Mouse (Mus musculus): ENCODE measurements around the gene Sult2b1. TPM values are rescaled to one million over a fixed set of nuclear protein-coding genes. Genes with fewer than 3 reads are reported as not detected.
A peak's percentile ranks its signal among the peaks of the same experiment; 100 is the strongest.

Sult2b1 gene
- total and polyA plus RNA-seq, 3 experiments = 0.08 TPM; not detected in 2

DNA sequence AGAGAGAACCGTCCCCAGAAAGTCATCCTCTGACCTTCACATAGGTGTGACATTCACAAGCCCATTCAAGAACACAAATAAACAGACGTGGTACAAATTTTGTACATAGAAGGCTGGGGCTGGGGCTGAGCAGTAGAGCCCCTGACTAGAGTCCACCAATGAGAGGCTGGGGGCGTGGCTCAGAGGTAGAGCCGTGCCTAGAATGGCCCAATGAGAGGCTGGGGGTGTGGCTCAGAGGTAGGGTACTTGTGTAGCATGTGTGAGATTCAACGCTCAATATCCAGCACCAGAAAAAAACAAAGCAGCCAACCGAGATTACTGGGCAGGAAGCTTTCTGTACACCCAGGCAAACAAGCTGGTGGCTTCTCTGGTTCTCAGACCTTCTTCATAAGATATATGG lies 28.8 kb downstream of the Sult2b1 start:
- Histone ChIP-seq H3K4me3 (no peak overlapping the region), H3K9ac (ENCODE audit: low read depth, low read length) (no peak overlapping the region), H3K27me3 (ENCODE audit: control insufficient read depth, insufficient read depth, low read length) (peaks cover 6% of the 10 kb centered on the region), H3K27ac (no peak overlapping the region), H3K79me2 (replicated peaks; ENCODE audit: control insufficient read depth, insufficient read depth, low read length) (no peaks in the 10 kb centered on the region), H3K36me3 (ENCODE audit: control insufficient read depth, insufficient read depth, low read length) (no peaks in the 10 kb centered on the region), H3K4me1 (ENCODE audit: control insufficient read depth, insufficient read depth, low read length) (no peaks in the 10 kb centered on the region; the same call in 1 of the 2 replicates)
- intact Hi-C loops (cut with DNase I) = no loop called here
- TF ChIP-seq CTCF (IDR thresholded peaks at IDR 0.05) (no peak), EP300 (IDR thresholded peaks at IDR 0.05; ENCODE audit: insufficient read depth, low read depth, low read length) (no peak), POLR2A (IDR thresholded peaks at IDR 0.05; ENCODE audit: insufficient read depth, low read depth, low read length) (no peak)
- DNase-seq = no peak
- 62% methylated on average over 6 of the region's 6 CpGs for WGBS

DNA sequence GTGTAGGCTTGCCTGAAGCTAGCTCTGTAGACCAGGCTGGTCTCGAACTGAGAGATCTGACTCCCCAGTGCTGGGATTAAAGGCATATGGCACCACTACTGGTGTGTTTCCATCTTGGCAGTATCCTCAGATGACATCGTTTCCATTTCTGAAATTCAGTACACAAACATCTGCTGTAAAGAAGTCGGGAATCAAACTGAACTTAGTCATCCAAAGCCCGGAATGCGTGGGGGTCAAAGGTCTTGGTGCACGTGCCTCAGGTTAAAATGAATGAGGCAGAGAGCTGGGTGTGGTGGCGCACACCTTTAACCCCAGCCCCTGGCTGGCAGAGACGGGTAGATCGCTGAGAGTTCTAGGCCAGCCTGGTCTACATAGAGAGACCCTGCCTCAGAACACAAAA lies 34.3 kb downstream of the Sult2b1 start:
- H3K36me3 ChIP-seq (ENCODE audit: control insufficient read depth, insufficient read depth, low read length) = no peaks in the 10 kb centered on the region
- intact Hi-C loops (cut with DNase I) = no loop called here
- H3K9ac ChIP-seq (ENCODE audit: low read depth, low read length) = no peak overlapping the region
- TF ChIP-seq CTCF (IDR thresholded peaks at IDR 0.05) (no peak), EP300 (IDR thresholded peaks at IDR 0.05; ENCODE audit: insufficient read depth, low read depth, low read length) (no peak), POLR2A (IDR thresholded peaks at IDR 0.05; ENCODE audit: insufficient read depth, low read depth, low read length) (no peak)
- H3K27me3 ChIP-seq (ENCODE audit: control insufficient read depth, insufficient read depth, low read length) = no peaks in the 10 kb centered on the region
- DNase-seq = no peak
- 65% methylated on average over 9 of the region's 9 CpGs for WGBS
- H3K27ac ChIP-seq = no peak overlapping the region
- H3K4me1 ChIP-seq (ENCODE audit: control insufficient read depth, insufficient read depth, low read length) = peaks cover 2% of the 10 kb centered on the region; the same call in 1 of the 2 replicates
- no peak overlapping the region for H3K4me3 ChIP-seq
- no peaks in the 10 kb centered on the region for H3K79me2 ChIP-seq (replicated peaks; ENCODE audit: control insufficient read depth, insufficient read depth, low read length)

DNA sequence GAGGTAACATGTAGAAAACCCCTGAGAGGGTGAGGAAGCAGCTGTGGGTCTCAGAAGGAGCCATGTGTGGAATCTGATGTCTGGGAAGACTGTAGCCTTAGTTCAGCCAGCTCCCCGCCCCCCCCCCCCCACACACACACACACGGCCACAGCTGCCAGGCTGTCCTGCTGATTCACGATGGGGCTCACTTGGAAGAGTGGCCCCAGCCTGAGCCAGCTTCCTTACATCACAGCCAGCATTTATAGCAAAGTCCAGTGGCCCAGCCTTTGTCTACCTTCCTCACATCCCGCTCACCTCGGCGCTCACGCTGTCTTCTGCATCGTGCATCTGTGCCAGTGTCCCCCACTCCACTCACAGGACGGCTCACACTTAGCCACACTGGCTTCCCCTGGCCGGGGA lies 35.1 kb downstream of the Sult2b1 start:
- WGBS = 36% methylated on average over 9 of the region's 10 CpGs
- Histone ChIP-seq H3K4me1 (ENCODE audit: control insufficient read depth, insufficient read depth, low read length) (peaks cover 2% of the 10 kb centered on the region; the same call in 1 of the 2 replicates), H3K27me3 (ENCODE audit: control insufficient read depth, insufficient read depth, low read length) (no peaks in the 10 kb centered on the region), H3K27ac (no peak overlapping the region), H3K9ac (ENCODE audit: low read depth, low read length) (no peak overlapping the region), H3K36me3 (ENCODE audit: control insufficient read depth, insufficient read depth, low read length) (no peaks in the 10 kb centered on the region), H3K79me2 (replicated peaks; ENCODE audit: control insufficient read depth, insufficient read depth, low read length) (no peaks in the 10 kb centered on the region), H3K4me3 (no peak overlapping the region)
- intact Hi-C loops (cut with DNase I) = no loop called here
- TF ChIP-seq EP300 (IDR thresholded peaks at IDR 0.05; ENCODE audit: insufficient read depth, low read depth, low read length) (no peak), CTCF (IDR thresholded peaks at IDR 0.05) (no peak), POLR2A (IDR thresholded peaks at IDR 0.05; ENCODE audit: insufficient read depth, low read depth, low read length) (no peak)
- no peak for DNase-seq

DNA sequence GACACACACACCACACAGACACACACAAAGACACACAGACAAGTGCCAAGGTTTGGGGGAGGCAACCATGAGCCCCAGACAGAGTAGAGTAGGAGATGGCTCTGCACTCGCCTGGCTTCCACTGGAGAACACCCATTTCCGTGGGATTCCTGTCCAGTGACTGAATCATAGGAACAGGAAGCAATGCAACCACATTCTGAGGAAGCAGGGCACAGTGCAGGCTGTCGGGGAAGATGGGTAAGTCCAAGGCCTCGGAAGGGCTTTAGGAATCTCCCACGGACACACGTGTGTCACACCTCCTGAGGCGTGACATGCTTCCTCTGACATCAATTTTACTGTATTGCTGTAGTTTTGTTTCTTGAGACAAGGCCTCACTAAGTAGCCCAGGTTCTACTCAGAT lies 36.4 kb downstream of the Sult2b1 start:
- Histone ChIP-seq H3K79me2 (replicated peaks; ENCODE audit: control insufficient read depth, insufficient read depth, low read length) (no peaks in the 10 kb centered on the region), H3K4me3 (no peak overlapping the region), H3K36me3 (ENCODE audit: control insufficient read depth, insufficient read depth, low read length) (no peaks in the 10 kb centered on the region), H3K9ac (ENCODE audit: low read depth, low read length) (no peak overlapping the region), H3K4me1 (ENCODE audit: control insufficient read depth, insufficient read depth, low read length) (peaks cover 2% of the 10 kb centered on the region; the same call in 1 of the 2 replicates), H3K27me3 (ENCODE audit: control insufficient read depth, insufficient read depth, low read length) (no peaks in the 10 kb centered on the region), H3K27ac (no peak overlapping the region)
- intact Hi-C loops (cut with DNase I) = no loop called here
- WGBS = 52% methylated on average over 7 of the region's 7 CpGs
- DNase-seq = no peak
- no peak for TF ChIP-seq CTCF (IDR thresholded peaks at IDR 0.05)
- no peak for TF ChIP-seq EP300 (IDR thresholded peaks at IDR 0.05; ENCODE audit: insufficient read depth, low read depth, low read length)
- TF ChIP-seq POLR2A (IDR thresholded peaks at IDR 0.05; ENCODE audit: insufficient read depth, low read depth, low read length) = no peak

DNA sequence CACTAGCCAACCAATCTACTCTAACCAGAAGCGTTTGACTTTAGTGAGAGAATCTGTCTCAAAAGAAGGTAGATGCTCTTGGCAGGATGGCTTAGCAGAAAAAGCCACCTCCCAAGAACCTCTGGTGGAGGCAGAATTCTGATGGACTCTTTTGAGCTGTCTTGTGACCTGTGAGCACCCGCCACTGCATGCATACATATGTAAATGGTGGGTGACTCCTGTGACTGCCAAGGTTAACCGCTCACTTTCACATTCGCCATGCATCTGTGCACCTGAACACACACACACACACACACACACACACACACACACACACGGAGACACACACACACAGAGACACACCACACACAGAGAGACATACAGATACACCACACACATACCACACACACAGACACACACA lies 37.0 kb downstream of the Sult2b1 start:
- H3K4me1 ChIP-seq (ENCODE audit: control insufficient read depth, insufficient read depth, low read length) = peaks cover 2% of the 10 kb centered on the region; the same call in 1 of the 2 replicates
- intact Hi-C loops (cut with DNase I) = no loop called here
- H3K27ac ChIP-seq = no peak overlapping the region
- no peak overlapping the region for H3K9ac ChIP-seq (ENCODE audit: low read depth, low read length)
- WGBS = 89% methylated on average over 5 of the region's 5 CpGs
- no peak for DNase-seq
- no peaks in the 10 kb centered on the region for H3K36me3 ChIP-seq (ENCODE audit: control insufficient read depth, insufficient read depth, low read length)
- no peak overlapping the region for H3K4me3 ChIP-seq
- TF ChIP-seq EP300 (IDR thresholded peaks at IDR 0.05; ENCODE audit: insufficient read depth, low read depth, low read length) (no peak), POLR2A (IDR thresholded peaks at IDR 0.05; ENCODE audit: insufficient read depth, low read depth, low read length) (no peak), CTCF (IDR thresholded peaks at IDR 0.05) (no peak)
- H3K79me2 ChIP-seq (replicated peaks; ENCODE audit: control insufficient read depth, insufficient read depth, low read length) = no peaks in the 10 kb centered on the region
- no peaks in the 10 kb centered on the region for H3K27me3 ChIP-seq (ENCODE audit: control insufficient read depth, insufficient read depth, low read length)

DNA sequence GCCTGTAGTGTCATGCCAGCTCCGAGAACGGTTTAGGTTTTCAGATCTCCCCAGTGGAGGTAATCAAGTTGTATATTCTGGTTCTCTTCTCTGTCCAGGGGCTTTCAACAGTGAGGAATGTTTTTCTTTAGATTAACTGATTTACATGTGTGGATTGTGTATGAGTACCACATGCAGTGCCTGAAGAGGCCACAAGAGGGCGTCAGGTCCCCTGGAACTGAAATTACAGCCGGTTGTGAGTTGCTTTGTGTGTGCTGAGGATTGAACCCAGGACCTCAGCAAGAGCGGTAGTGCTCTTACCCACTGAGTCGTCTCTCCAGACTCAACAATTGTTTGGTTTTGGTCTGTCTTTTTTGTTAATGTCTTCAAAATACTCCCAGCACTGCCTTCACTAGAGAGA lies 38.0 kb downstream of the Sult2b1 start:
- Histone ChIP-seq H3K36me3 (ENCODE audit: control insufficient read depth, insufficient read depth, low read length) (no peaks in the 10 kb centered on the region), H3K9ac (ENCODE audit: low read depth, low read length) (no peak overlapping the region), H3K4me1 (ENCODE audit: control insufficient read depth, insufficient read depth, low read length) (peaks cover 2% of the 10 kb centered on the region; the same call in 1 of the 2 replicates), H3K4me3 (no peak overlapping the region), H3K79me2 (replicated peaks; ENCODE audit: control insufficient read depth, insufficient read depth, low read length) (no peaks in the 10 kb centered on the region), H3K27ac (no peak overlapping the region), H3K27me3 (ENCODE audit: control insufficient read depth, insufficient read depth, low read length) (no peaks in the 10 kb centered on the region)
- WGBS = 59% methylated on average over 6 of the region's 6 CpGs
- no peak for DNase-seq
- intact Hi-C loops (cut with DNase I) = no loop called here
- TF ChIP-seq EP300 (IDR thresholded peaks at IDR 0.05; ENCODE audit: insufficient read depth, low read depth, low read length) = no peak
- TF ChIP-seq CTCF (IDR thresholded peaks at IDR 0.05) = peak; percentile 54
- no peak for TF ChIP-seq POLR2A (IDR thresholded peaks at IDR 0.05; ENCODE audit: insufficient read depth, low read depth, low read length)
